ENCODE assay signal across 14 mouse cellular contexts in the genomic region with DNA sequence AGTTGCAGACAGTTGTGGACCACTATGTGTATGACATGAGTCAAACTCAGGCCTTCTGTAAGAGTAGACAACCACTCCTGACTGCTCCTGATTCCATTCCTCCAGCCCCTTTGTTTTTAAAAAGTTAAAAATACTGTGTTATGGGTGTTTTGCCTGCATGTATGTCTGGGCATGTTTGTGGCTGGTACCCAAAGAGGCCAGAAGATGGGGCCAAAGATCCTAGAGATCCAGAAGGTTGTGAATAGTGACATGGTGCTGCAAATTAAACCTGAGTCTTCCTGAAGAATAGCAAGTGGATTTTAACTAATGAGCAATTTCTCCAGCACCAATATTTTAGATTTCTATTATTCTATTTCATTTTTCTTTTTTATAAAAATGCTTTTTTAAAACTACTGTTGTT. TPM values are rescaled to one million over a fixed set of nuclear protein-coding genes. Genes with fewer than 3 reads are reported as not detected.
DNase-seq lines count a peak whose midpoint lies in the region; ATAC-seq and TF ChIP-seq lines count a peak whose summit lies in the region.
"Had no signal": no experiment of that assay in that cellular context is flagged by ENCODE, and none has a peak within 500 bp of the region (broad histone marks: within the 10 kb centered on the region; RNA-seq: fewer than 3 reads in every experiment).

No protein-coding gene starts in this region.

- no peak overlapping the region for H3K4me2 ChIP-seq in kidney, embryonic 14.5 days (replicated peaks; ENCODE audit: low read depth, low read length)
- H3K4me2 ChIP-seq: midbrain, embryonic 12.5 days; neural tube, embryonic 13.5 days had no signal

- no peak overlapping the region for H3K4me3 ChIP-seq in kidney, embryonic 14.5 days (ENCODE audit: low read length)
- no peak overlapping the region for H3K4me3 ChIP-seq in MEL (ENCODE audit: control insufficient read depth in 1 of 2, insufficient read depth in 1 of 2, low read depth in 2 of 2, low read length in 2 of 2)
- H3K4me3 ChIP-seq: midbrain, embryonic 12.5 days; neural tube, embryonic 13.5 days had no signal

- ATAC-seq in kidney, embryonic 14.5 days (ENCODE audit: low FRiP score, low TSS enrichment) = no peak

- DNase-seq in kidney, postnatal 14 days = peak; percentile 3
- DNase-seq in 416B (ENCODE audit: low read depth) (peak; percentile 68), MEL (ENCODE audit: low read depth, low spot score) (peak; percentile 48)
- peak; percentile 13 for DNase-seq in embryo, embryonic 10.5 days (ENCODE audit: low spot score)
- DNase-seq in T-cell, adult 2 months (ENCODE audit: low spot score) = no peak
- DNase-seq in c-Kit-positive CD71-positive TER-119-positive erythroid progenitor cells, embryonic 14.5 days (ENCODE audit: low spot score) = no peak
- DNase-seq: heart, adult 11 months; heart, postnatal 10 days; lung, postnatal 14 days; right cerebral cortex, adult 18-20 months; thymus, adult 2 months had no signal

- no peaks in the 10 kb centered on the region for H3K27me3 ChIP-seq in kidney, embryonic 14.5 days (ENCODE audit: control insufficient read depth, insufficient read depth, low read length)
- H3K27me3 ChIP-seq in MEL (ENCODE audit: control insufficient read depth in 1 of 2, insufficient read depth in 2 of 2, low read length in 2 of 2) = no peaks in the 10 kb centered on the region
- H3K27me3 ChIP-seq: midbrain, embryonic 12.5 days; neural tube, embryonic 13.5 days had no signal

- H3K9me3 ChIP-seq in kidney, embryonic 14.5 days (ENCODE audit: control insufficient read depth, low read length) = no peaks in the 10 kb centered on the region
- H3K9me3 ChIP-seq in MEL (replicated peaks; ENCODE audit: insufficient read depth, low read length) = no peaks in the 10 kb centered on the region
- H3K9me3 ChIP-seq: midbrain, embryonic 12.5 days; neural tube, embryonic 13.5 days had no signal

- peak in 1 of 3 experiments; percentile 53; a peak in 2 of 6 replicates for TF ChIP-seq CTCF in MEL (IDR thresholded peaks at IDR 0.05 in 2 of 3, conservative IDR thresholded peaks at IDR 0.05 in 1 of 3; ENCODE audit: control insufficient read depth in 1 of 3, insufficient read depth in 1 of 3, low read depth in 2 of 3, low read length in 3 of 3, poor library complexity in 1 of 3, severe bottlenecking in 1 of 3)

- peaks cover 19% of the 10 kb centered on the region; the same call in 1 of the 2 replicates for H3K36me3 ChIP-seq in kidney, embryonic 14.5 days (ENCODE audit: control insufficient read depth, insufficient read depth, low read length)
- peaks cover 0 to 8% of the 10 kb centered on the region in 2 experiments; a peak in 2 of 4 replicates for H3K36me3 ChIP-seq in MEL (ENCODE audit: control insufficient read depth in 1 of 2, insufficient read depth in 2 of 2, low read length in 2 of 2)

- H3K9ac ChIP-seq in kidney, embryonic 14.5 days (ENCODE audit: low read depth, low read length) = no peak overlapping the region
- H3K9ac ChIP-seq in MEL (ENCODE audit: control insufficient read depth, low read depth, low read length, poor library complexity, severe bottlenecking) = no peak overlapping the region
- H3K9ac ChIP-seq: midbrain, embryonic 12.5 days; neural tube, embryonic 13.5 days had no signal

- no peak overlapping the region for H3K27ac ChIP-seq in kidney, embryonic 14.5 days (ENCODE audit: low read depth, low read length)
- H3K27ac ChIP-seq in MEL (ENCODE audit: control insufficient read depth, low read depth, low read length) = no peak overlapping the region
- H3K27ac ChIP-seq: midbrain, embryonic 12.5 days; neural tube, embryonic 13.5 days had no signal

- H3K79me2 ChIP-seq in MEL (ENCODE audit: control insufficient read depth, insufficient read depth, low read length, poor library complexity) = no peaks in the 10 kb centered on the region

- peak; percentile 58 for TF ChIP-seq RAD21 in MEL (IDR thresholded peaks at IDR 0.05; ENCODE audit: low read depth, low read length)

- no peaks in the 10 kb centered on the region for H3K4me1 ChIP-seq in kidney, embryonic 14.5 days (ENCODE audit: control insufficient read depth, insufficient read depth, low read length)
- no peaks in the 10 kb centered on the region for H3K4me1 ChIP-seq in MEL (ENCODE audit: control insufficient read depth in 1 of 2, insufficient read depth in 2 of 2, low read length in 2 of 2)
- H3K4me1 ChIP-seq: midbrain, embryonic 12.5 days; neural tube, embryonic 13.5 days had no signal

- TF ChIP-seq EP300 in MEL (IDR thresholded peaks at IDR 0.05; ENCODE audit: low read depth in 1 of 2, low read length in 2 of 2) = no peak

- TF ChIP-seq POLR2A in MEL (IDR thresholded peaks at IDR 0.05; ENCODE audit: control insufficient read depth in 1 of 2, insufficient read depth in 1 of 2, low read depth in 1 of 2, low read length in 2 of 2, poor library complexity in 1 of 2) = no peak

TF ChIP-seq in MEL, 35 proteins besides CTCF, POLR2A, EP300 and RAD21:
- TF ChIP-seq SMC3 (IDR thresholded peaks at IDR 0.05; ENCODE audit: low read depth, low read length) (peak; percentile 63), ZC3H11A (IDR thresholded peaks at IDR 0.05; ENCODE audit: low read depth, low read length) (peak; percentile 1; the same call in 1 of the 2 replicates), MEF2A (IDR thresholded peaks at IDR 0.05; ENCODE audit: extremely low read depth, insufficient replicate concordance, low read depth, low read length, poor library complexity, severe bottlenecking) (no peak), TCF12 (IDR thresholded peaks at IDR 0.05; ENCODE audit: low read depth, low read length) (no peak), POLR2AphosphoS2 (IDR thresholded peaks at IDR 0.05; ENCODE audit: low read length) (no peak), ZKSCAN1 (IDR thresholded peaks at IDR 0.05; ENCODE audit: low read depth, low read length) (no peak)
TF ChIP-seq in MEL: peak in this region for 2.

RNA-seq across cellular contexts. Expression of a gene that starts 55.5 kb away (rescaled TPM):
- 58.6 and 65.3 TPM in 2 replicates for polyA plus RNA-seq in kidney, embryonic 14.5 days (2014; fragmentation: Nextera tagmentation; extraction: Ambion mirVana)
- not detected in 2 replicates for total RNA-seq in MEL (2012; rRNA removed)
- not detected for polyA plus RNA-seq in MEL (2012; ENCODE audit: insufficient read depth in 1 of 2, insufficient read length in 2 of 2, low read depth in 1 of 2, low replicate concordance in 2 of 2, missing spikeins in 1 of 2)

Comparison
In these comparisons a context has a peak if more than half of its experiments do, and no peak if none do; other contexts are left out.
1. DNase-seq: peak in kidney, postnatal 14 days (single experiment), 416B (single experiment), MEL (single experiment) and embryo, embryonic 10.5 days (single experiment); none in T-cell, adult 2 months (single experiment) and c-Kit-positive CD71-positive TER-119-positive erythroid progenitor cells, embryonic 14.5 days (single experiment).
2. RNA of a gene that starts 55.5 kb away (polyA plus RNA-seq): 58.6 to 65.3 TPM in kidney, embryonic 14.5 days; not detected in MEL; every median in the first group is over 10 times any median in the second.